Mouse (Mus musculus) erythroblast, embryonic 14.5 days (primary cell): ENCODE data around the gene Rbks. TPM values are rescaled to one million over a fixed set of nuclear protein-coding genes. Genes with fewer than 3 reads are reported as not detected.
A peak's percentile ranks its signal among the peaks of the same experiment; 100 is the strongest.

ENCODE experiments used
- H3K27me3 ChIP-seq: 2 replicates; pipeline ENCODE4 v1.6.1; 2012; ENCODE audit warnings: inconsistent platforms; ENCODE audit not compliant: control insufficient read depth
- H3K36me3 ChIP-seq: 2 replicates; pipeline ENCODE4 v1.6.1; 2012; ENCODE audit warnings: mild to moderate bottlenecking, inconsistent platforms; ENCODE audit not compliant: control insufficient read depth
- H3K4me1 ChIP-seq: 2 replicates; pipeline ENCODE4 v1.6.1; 2012; ENCODE audit warnings: inconsistent platforms; ENCODE audit not compliant: control insufficient read depth
- H3K4me3 ChIP-seq: replicated peaks from 2 replicates; pipeline ENCODE3; 2012; ENCODE audit warnings: moderate library complexity, mild to moderate bottlenecking, inconsistent platforms
- H3K9me3 ChIP-seq: 2 replicates; pipeline ENCODE4 v1.6.1; 2012; ENCODE audit warnings: low read length, inconsistent platforms, mixed read lengths; ENCODE audit not compliant: control insufficient read depth
- GATA1 ChIP-seq: IDR thresholded peaks from 2 replicates; pipeline ENCODE4 v1.6.1; 2012; ENCODE audit warnings: low read length, inconsistent platforms, mixed read lengths
- TAL1 ChIP-seq: IDR thresholded peaks from 3 replicates; pipeline ENCODE4 v1.6.1; 2012; ENCODE audit warnings: low read length, inconsistent platforms, mixed read lengths
- polyA plus RNA-seq: library from polyadenylated mRNA; stranded (reverse); fragments of >175 nt; gene quantifications from 2 replicates; pipeline ENCODE4 v1.2.3, GENCODE M21; 2012

Rbks gene
- polyA plus RNA-seq, 1 experiment = 2.2 TPM

DNA sequence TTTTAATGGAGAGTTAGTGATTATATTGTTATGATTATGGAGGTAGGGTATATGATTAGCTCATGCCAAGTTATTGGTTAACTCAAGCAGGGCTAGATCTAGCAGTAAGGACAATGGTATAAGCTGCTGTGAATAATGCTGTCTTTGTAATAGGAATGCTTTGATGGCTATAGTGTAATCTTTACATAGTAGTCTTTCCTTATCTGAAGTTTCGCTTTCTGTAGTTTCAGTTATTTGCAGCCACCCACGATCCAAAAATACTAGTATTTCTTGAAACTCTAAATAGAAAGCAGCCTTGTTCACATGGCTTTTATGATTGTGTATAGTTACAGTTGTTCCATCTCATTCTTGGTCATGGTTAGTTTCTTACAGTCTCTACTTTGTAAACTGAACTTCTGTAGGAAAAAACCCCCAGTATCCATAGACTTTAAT lies 15.9 kb upstream of the Rbks start:
- peaks cover 17% of the 10 kb centered on the region for H3K4me1 ChIP-seq
- TF ChIP-seq TAL1 (no peak), GATA1 (no peak)

DNA sequence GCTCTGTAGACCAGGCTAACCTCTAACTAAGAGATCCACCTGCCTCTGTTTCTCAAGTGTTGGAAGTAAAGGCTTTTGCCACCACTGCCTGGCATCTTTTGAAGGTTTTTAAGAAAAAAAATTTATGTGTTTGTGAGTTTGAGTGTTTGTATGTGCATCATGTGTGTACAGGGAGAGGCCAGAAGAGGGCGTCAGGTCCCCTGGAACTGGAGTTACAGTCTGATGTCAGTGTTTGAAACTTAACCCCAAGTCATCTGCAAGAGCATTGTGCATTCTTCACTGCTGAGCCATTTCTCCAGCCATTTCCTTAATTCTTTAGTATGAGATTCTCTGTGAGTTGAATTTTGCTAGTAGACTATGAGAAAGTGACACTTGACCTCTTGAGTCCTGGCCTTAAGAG lies 12.0 kb upstream of the Rbks start:
- peaks cover 17% of the 10 kb centered on the region for H3K4me1 ChIP-seq
- TF ChIP-seq GATA1 = no peak
- no peaks in the 10 kb centered on the region for H3K9me3 ChIP-seq
- peaks cover 27% of the 10 kb centered on the region for H3K36me3 ChIP-seq
- no peak overlapping the region for H3K4me3 ChIP-seq
- no peaks in the 10 kb centered on the region for H3K27me3 ChIP-seq

More for the DNA sequence above, 15.9 kb upstream of the Rbks start:
- peaks cover 9% of the 10 kb centered on the region for H3K36me3 ChIP-seq
- H3K9me3 ChIP-seq = no peaks in the 10 kb centered on the region
- H3K27me3 ChIP-seq = no peaks in the 10 kb centered on the region
- H3K4me3 ChIP-seq = no peak overlapping the region

DNA sequence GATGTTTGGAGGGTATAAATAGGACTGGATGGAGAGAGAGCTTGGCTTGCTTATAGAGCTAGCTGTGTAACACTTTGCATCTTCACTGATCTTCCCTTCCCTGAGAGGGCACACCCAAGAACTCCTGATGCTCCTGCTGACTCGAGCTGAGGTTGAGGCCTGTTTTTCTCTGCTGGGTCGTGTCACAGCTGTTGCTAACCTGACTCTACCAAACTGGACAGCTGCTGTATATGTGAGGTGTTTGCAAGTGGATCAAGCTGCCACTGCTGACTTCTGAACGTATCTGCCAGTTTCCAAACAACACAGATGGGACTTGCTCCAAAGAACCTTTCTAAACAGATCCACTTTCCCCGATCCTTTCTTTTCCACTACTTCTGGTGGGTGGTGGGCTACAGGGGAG lies 9.4 kb upstream of the Rbks start:
- Histone ChIP-seq H3K4me3 (no peak overlapping the region), H3K9me3 (no peaks in the 10 kb centered on the region), H3K27me3 (no peaks in the 10 kb centered on the region), H3K4me1 (peaks cover 21% of the 10 kb centered on the region), H3K36me3 (peaks cover 50% of the 10 kb centered on the region)
- TF ChIP-seq GATA1 = no peak
- TF ChIP-seq TAL1 = no peak

DNA sequence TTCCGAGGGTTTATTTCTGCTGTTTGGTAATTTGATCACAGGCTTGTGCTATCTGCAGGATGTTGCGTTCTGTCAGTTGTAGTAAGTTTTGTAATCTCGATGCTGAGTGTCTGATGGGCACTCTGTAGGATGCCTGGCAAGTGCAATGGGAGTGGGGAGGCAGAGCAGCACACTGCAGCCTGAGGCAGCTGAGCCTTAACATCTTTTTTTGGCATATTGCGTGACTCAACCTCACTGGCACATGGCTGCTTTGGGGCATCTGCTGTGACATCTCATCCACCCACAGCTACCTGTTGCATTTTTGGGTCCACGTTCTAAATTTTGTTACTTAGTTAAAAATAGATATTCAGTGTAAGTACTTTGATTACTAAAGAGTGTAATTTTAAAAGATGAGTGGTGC lies 7.5 kb upstream of the Rbks start:
- H3K36me3 ChIP-seq = peaks cover 46% of the 10 kb centered on the region
- H3K4me3 ChIP-seq = no peak overlapping the region
- peaks cover 31% of the 10 kb centered on the region for H3K4me1 ChIP-seq
- TF ChIP-seq GATA1 (no peak), TAL1 (no peak)
- H3K9me3 ChIP-seq = no peaks in the 10 kb centered on the region
- no peaks in the 10 kb centered on the region for H3K27me3 ChIP-seq

DNA sequence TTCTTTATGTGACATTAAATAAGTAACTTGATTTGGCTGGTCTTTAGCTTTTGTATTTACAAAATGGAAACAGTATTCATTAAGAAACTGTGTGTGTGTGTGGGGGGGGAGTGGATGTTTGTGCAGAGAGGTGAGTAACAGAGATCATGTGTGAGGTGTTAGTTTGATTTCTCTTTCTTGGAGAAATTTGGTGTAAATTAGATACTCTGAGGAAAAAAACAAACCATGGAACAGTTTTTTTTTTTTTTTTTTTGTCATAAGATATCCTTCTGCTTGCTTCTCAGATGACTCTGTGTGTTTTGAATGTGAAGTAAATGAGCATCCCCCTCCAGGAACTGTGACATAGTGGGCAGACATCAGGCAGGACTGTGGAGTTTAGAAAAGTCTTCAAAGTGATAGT lies 2.0 kb upstream of the Rbks start:
- H3K36me3 ChIP-seq = peaks cover 33% of the 10 kb centered on the region
- H3K4me3 ChIP-seq = peak overlapping the region; percentile 88
- H3K27me3 ChIP-seq = no peaks in the 10 kb centered on the region
- TF ChIP-seq TAL1 (no peak), GATA1 (no peak)
- peaks cover 67% of the 10 kb centered on the region for H3K4me1 ChIP-seq
- H3K9me3 ChIP-seq = no peaks in the 10 kb centered on the region

DNA sequence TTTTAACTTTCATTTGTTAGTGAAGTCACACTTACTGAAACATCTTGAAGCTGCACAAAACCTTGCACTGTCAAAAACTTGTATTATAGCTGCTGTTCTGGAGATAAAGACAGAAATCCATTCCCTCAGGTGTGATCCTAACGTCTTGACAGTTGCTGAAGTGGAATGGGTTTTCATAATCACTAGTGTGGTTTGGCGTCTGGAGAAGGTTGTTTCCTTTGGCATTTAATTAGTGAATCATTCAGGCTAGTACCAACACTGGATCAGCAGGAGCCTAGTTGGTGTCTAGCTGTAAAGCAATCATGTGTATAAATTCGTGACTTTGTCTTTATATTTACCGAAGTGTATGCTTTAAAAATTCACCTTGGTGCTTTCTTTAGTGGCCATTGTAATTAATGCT lies 1.5 kb upstream of the Rbks start:
- Histone ChIP-seq H3K4me1 (peaks cover 67% of the 10 kb centered on the region), H3K4me3 (peak overlapping the region; percentile 88)

DNA sequence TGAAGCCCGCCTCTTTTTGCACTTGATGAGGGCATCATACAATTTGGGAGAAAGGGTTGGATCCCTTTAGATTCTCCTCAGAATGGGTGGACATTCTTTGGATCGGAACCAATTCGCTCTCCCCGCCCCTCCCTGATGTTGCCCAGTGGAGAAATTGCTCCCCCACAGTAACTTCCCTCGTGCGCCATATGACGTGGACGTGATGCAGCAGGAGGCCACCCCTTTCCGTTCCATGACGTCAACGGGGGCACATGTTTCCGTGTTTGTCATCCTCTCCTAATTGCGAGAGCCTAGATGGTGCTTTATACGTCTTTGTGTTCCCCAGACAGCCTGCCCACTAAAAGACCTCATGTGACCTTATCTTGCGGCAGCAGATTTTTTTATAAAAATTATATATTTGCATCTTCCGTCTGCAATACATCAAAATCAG lies 885 bp upstream of the Rbks start:
- peak overlapping the region; percentile 88 for H3K4me3 ChIP-seq
- no peaks in the 10 kb centered on the region for H3K27me3 ChIP-seq
- no peaks in the 10 kb centered on the region for H3K9me3 ChIP-seq
- peaks cover 66% of the 10 kb centered on the region for H3K4me1 ChIP-seq
- peaks cover 25% of the 10 kb centered on the region for H3K36me3 ChIP-seq
- TF ChIP-seq GATA1 = no peak
- no peak for TF ChIP-seq TAL1

More for the DNA sequence above, 1.5 kb upstream of the Rbks start:
- TF ChIP-seq TAL1 (no peak), GATA1 (no peak)
- peaks cover 31% of the 10 kb centered on the region for H3K36me3 ChIP-seq
- H3K9me3 ChIP-seq = no peaks in the 10 kb centered on the region
- no peaks in the 10 kb centered on the region for H3K27me3 ChIP-seq

DNA sequence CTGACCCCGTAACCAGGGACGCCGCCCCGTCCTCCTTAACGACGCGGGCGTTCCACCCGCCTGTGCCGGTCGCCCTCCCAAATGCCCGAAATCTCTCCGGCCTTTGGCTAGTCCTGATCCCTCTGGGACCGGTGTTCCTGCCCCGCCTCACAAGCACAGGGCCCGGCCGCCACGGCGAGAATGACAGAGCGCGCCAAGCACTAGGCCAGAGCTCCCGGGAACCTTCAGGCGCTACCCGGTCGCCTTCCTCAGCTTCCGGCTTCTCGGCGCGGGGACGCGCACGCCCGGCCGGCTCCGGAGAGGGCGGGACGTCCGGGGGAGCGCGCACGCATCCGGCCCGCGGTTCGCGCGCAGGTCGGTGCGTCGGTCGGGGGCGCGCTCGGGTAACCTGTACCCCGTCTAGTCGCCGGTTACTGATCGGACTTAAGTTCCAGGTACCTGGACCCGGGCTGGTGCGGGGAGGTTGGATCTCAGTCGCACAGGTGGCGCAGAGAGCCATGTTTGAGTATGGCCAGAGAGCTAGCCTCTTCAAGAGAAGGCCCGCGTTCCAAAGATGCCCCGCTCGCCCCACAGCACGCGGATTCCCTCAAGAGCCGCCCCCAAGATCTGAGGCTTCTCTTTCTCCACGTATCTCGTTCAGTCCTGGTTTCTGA lies 343 bp upstream of the Rbks start, which contains the start of gene Babam2:
Gene Babam2 (plus strand): TSS at position 41 of the 653 bp plus-strand sequence.
- Histone ChIP-seq H3K4me3 (peak within 1 kb of the TSS; percentile 88), H3K9me3 (no peaks in the 10 kb centered on the region), H3K36me3 (peaks cover 20% of the 10 kb centered on the region), H3K27me3 (no peaks in the 10 kb centered on the region), H3K4me1 (peaks cover 61% of the 10 kb centered on the region)
- TF ChIP-seq GATA1 (no peak), TAL1 (no peak)

DNA sequence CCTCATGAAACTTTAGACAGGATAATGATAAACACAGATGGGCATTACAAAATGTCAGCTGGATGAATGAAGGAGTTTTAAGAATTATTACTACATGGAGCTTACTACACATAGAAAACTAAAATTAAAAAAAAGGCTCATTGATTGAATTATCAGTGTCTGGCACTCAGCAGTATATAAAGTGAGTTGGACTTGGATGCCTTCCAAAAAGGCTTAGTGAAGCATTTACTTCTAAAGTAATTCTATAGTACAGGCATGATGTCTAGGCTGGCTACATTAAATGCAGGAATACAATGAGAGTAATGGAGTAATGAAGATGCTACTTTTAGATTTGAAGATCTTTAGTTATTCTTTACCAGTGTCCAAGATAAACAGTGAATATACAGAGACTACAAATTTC lies 4.2 kb downstream of the Rbks start:
- no peaks in the 10 kb centered on the region for H3K9me3 ChIP-seq
- H3K27me3 ChIP-seq = no peaks in the 10 kb centered on the region
- H3K4me1 ChIP-seq = peaks cover 46% of the 10 kb centered on the region
- TF ChIP-seq TAL1 = no peak
- TF ChIP-seq GATA1 = no peak
- peaks cover 26% of the 10 kb centered on the region for H3K36me3 ChIP-seq
- H3K4me3 ChIP-seq = no peak overlapping the region

DNA sequence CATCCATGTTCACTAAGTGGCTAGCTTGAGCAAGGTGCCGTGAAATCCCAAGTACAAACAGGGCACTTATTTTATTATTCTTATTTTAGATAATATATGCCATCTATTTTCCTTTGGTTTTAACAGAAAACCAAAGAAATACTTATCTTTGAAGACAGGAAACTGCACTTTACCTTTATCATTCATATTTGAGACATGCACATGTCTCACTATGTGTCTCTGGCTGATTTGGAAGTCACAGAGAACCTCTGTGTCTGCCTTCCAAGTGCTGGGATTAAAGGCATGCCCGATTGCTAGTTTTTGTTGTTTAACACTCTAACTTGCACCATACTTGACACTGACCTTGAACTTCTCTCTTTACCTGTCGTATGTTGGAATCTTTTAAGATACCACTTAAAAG lies 9.5 kb downstream of the Rbks start:
- H3K9me3 ChIP-seq = no peaks in the 10 kb centered on the region
- TF ChIP-seq TAL1 (peak; percentile 45; the same call in 1 of the 3 replicates), GATA1 (no peak)
- H3K36me3 ChIP-seq = peaks cover 16% of the 10 kb centered on the region
- H3K4me1 ChIP-seq = peaks cover 65% of the 10 kb centered on the region
- no peaks in the 10 kb centered on the region for H3K27me3 ChIP-seq
- no peak overlapping the region for H3K4me3 ChIP-seq
